Mouse (Mus musculus) liver, adult 2 months (tissue): Measurements from ENCODE around the gene Hspb9.

Source experiments
- CTCF ChIP-seq: fragments of 200-500 bp; IDR thresholded peaks from 2 replicates; pipeline ENCODE4 v1.5.1; 2011; ENCODE audit warnings: low read depth, low read length, control low read depth
- POLR2A ChIP-seq: fragments of 200-500 bp; IDR thresholded peaks from 2 replicates; pipeline ENCODE4 v1.6.1; 2011; ENCODE audit warnings: low read length, control low read depth; ENCODE audit not compliant: insufficient read depth; ENCODE audit errors: extremely low read depth

DNA sequence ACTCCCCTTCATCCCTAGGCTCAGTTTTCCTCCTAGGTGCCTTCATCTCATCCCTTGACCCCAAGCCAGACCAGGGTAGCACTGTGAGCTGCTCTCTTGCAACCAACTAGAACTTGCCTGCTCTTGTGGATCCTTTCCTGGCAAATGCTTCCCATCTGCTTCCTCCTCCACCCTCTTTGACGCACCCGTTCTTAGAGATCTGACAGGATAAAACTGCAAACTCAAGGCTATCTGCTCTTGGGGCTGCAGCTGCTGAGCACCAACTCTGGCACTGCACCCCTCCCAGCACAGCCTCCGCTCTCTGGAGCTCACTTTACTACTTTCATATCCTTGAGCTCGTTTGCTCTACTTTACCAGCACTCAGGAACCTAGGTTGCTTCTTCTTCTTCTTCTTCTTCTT, 35.0 kb downstream of the Hspb9 start:
- TF ChIP-seq POLR2A = no peak
- no peak for TF ChIP-seq CTCF
